Mouse (Mus musculus): ENCODE results near the gene Olfr1056.
"Not testable (repeated sequence)": the region's sequence is repeated elsewhere in the genome, so short reads cannot be mapped to it uniquely, and the experiment has no call there.

Gene Olfr1056

DNA sequence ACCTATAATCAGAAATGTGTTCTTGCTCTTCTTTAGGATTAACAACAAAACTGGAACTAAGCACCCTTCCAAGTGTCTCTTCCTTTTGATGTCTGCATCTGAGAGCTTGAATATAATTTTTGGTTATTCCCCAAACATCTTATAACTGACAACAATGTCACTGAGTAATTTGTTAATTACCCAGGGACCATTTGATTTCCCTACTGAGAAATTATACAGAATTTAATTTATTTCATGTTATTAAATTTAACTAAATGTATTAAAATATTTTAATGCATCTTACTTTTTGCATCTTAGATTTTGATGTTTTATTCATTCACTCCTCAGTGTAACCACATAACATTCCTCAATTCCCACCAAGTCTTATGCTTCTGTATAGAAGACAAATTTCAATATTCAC lies at the start of gene Olfr1056:
Olfr1056 (minus strand) TSS at position 101 of the 400 bp plus-strand sequence.
- DNase-seq, result no peak

DNA sequence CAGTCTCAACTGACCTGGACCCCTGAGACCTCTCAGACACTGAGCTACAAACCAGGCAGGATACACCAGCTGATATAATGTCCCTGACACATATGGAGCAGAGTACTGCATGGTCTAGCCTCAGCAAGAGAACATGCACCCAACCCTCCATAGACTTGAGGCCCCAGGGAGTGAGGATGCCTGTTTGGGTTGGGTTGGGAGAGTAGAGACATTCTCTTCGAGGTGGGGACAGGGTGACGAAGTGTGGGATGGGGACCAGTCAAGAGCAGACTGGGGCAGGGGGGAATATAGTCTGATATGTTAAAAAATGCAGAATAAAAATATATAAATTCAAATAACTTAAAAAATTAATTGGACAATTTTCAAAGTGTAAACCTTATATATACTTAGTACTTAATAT lies 32.8 kb upstream of the Olfr1056 start:
- no peak for DNase-seq

DNA sequence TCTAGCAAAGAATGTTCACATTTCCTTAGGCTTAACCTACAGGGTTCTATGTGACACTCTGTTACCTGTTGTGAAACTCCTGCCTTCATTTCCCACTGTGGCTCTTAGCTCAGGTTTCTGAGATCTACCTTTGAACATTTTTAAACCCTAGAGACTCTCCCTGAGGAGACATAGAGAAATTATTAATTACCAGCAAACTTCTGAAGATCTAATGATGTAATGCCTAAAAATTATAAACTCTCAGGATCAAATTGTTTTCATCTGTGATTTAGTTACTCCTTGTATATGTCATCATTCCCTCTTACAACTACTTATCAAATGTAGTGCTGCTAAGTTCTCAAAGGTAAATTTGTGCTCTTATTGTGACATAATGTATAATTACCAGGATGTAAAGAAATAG lies 26.2 kb upstream of the Olfr1056 start, which contains the start of gene Olfr1058:
Olfr1058 (minus strand) TSS at position 101 of the 400 bp plus-strand sequence.
- DNase-seq, result not testable (repeated sequence)

DNA sequence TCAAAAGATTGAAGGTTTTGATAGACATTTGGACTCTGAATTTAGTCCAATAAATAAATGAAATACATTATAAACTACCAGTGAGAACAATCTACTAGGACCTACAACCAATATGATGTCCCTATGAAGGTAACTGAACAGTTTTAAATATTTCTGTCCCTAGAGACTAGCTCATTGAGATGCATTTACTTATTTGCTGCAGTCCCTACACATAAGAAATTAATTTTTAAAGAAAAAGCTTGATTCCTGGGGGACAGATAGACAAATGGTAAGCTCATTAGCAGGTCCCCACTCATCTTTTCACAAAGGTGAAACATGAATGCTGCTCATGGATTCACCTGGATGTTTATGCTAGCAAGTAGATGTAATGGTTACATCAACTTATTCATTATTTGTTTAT lies 16.0 kb upstream of the Olfr1056 start, which contains the start of gene Olfr1057:
Olfr1057 (minus strand) TSS at position 101 of the 400 bp plus-strand sequence.
- DNase-seq, result no peak

DNA sequence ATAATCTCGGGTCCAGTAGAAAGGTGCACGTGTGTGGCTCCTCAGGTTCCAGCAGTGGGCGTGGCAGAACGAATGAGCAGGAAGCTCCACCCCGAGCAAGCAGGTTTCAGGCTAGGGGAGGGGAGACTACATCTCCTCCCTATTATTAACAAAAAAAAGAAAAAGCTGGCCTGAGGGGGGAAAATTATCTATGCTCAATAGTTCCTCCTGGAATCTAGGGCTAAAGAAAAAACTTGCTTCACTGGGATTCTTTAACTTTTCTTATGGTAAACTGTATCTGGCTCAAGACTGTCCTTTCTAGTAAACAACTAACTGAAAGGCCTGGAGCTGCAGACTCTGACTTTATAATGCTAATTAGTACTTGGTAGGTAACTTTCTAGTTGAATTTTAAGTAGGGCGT lies 4.1 kb upstream of the Olfr1056 start:
- not testable (repeated sequence) for DNase-seq

DNA sequence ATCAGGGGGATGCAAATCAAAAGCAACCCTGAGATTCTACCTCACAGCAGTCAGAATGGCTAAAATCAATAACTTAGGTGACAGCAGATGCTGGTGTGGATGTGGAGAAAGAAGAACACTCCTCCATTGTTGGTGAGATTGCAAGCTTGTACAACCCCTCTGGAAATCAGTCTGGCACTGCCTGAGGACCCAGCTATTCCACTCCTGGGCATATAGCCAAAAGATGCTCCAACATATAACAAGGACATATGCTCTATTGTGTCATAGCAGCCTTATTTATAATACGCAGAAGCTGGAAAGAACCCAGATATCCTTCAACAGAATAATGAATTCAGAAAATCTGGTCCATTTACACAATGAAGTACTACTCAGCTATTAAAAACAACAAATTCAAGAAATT lies 10.5 kb downstream of the Olfr1056 start:
- not testable (repeated sequence) for DNase-seq

DNA sequence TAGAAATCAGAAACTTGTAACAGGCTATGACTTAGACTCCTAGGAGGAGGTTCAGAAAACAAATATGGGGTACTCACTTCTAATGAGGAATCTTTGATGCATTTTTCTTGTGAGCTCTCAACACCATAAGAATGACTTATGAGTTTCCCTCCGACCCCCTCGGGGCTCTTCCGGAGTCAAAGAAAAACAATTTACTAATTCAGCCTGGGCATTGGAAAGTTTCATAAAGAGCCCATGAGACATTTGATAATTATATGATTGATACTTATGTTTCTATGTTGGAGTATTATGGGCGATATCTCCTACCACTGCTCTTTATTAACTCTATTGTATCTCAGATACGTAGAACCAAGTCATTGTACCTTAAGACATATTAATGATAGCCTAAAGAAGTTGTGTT lies 12.1 kb downstream of the Olfr1056 start, which contains the start of gene Olfr1055:
Olfr1055 (minus strand) TSS at position 101 of the 400 bp plus-strand sequence.
- no peak for DNase-seq

DNA sequence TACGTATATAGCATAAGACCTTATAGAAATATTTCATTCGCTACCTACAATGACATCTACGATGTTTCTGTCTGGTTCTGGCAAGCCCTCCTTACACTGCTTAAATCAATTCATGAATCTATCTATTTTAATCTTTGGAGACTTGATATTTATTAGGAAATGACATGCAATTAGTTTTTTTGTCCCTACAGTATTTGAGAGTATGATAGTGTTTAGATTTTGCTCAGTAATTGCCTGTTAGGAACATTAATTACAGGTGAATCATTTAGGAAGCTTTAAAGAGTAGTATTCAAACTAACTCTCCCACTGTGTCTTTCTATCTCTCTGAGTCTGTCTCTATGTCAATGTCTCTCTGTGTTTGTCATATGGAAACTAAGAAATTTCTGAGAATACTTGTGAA lies 26.9 kb downstream of the Olfr1056 start, which contains the start of gene Olfr1054:
Olfr1054 (minus strand) TSS at position 101 of the 400 bp plus-strand sequence.
- no peak for DNase-seq

DNA sequence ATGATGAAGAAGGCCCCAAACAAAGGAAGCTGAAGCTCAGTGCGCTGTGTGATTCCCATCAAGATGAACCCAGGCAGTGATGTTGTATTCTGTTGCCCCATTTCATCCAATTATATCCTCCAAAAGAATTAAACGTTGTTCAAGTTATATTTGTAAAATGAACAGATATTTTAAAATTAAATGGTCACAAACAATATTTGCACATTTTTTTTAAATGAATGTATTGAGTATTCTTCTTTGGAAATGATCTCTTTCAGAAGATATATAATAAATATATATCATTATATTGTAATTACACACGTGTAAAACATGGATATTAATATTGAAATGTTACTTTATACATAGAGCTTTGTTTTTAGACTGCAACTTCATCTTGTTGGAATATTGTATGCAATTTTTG lies 47.1 kb downstream of the Olfr1056 start, which contains the start of gene Olfr1053:
Olfr1053 (minus strand) TSS at position 101 of the 400 bp plus-strand sequence.
- no peak for DNase-seq
